Mouse (Mus musculus) liver, adult 2 months (tissue): ENCODE results near the gene Gm8720. TPM values are rescaled to one million over a fixed set of nuclear protein-coding genes. Genes with fewer than 3 reads are reported as not detected.
"Not testable (repeated sequence)": the region's sequence is repeated elsewhere in the genome, so short reads cannot be mapped to it uniquely, and the experiment has no call there.

Experiments used
- DNase-seq: peaks from one replicate; pipeline ENCODE4 v3.0.0-alpha.2; 2011; ENCODE audit warnings: low read depth, low spot score; ENCODE audit errors: extremely low read depth
- H3K27ac ChIP-seq: fragments of 200-500 bp; replicated peaks from 2 replicates; pipeline ENCODE4 v1.5.1; 2012; ENCODE audit warnings: low read depth, mild to moderate bottlenecking, control low read depth, inconsistent platforms, low read length; ENCODE audit not compliant: insufficient read depth
- H3K27me3 ChIP-seq: fragments of 200-500 bp; 2 replicates; pipeline ENCODE4 v1.6.1; 2012; ENCODE audit warnings: mild to moderate bottlenecking, moderate library complexity, low read length, inconsistent platforms; ENCODE audit not compliant: control insufficient read depth, insufficient read depth
- H3K36me3 ChIP-seq: fragments of 200-500 bp; 2 replicates; pipeline ENCODE4 v1.6.1; 2012; ENCODE audit warnings: low read length, inconsistent platforms; ENCODE audit not compliant: control insufficient read depth, insufficient read depth
- H3K4me1 ChIP-seq: fragments of 200-500 bp; 2 replicates; pipeline ENCODE4 v1.6.1; 2011; ENCODE audit warnings: low read length; ENCODE audit not compliant: control insufficient read depth, insufficient read depth
- H3K4me3 ChIP-seq: fragments of 200-500 bp; 2 replicates; pipeline ENCODE4 v1.5.1; 2011; ENCODE audit warnings: low read depth, mild to moderate bottlenecking, control low read depth, low read length, moderate library complexity; ENCODE audit not compliant: insufficient read depth
- H3K79me2 ChIP-seq: fragments of 200-500 bp; 2 replicates; pipeline ENCODE4 v1.6.1; 2012; ENCODE audit warnings: inconsistent platforms, mild to moderate bottlenecking, low read length, moderate library complexity; ENCODE audit not compliant: control insufficient read depth, insufficient read depth
- H3K9ac ChIP-seq: fragments of 200-500 bp; 2 replicates; pipeline ENCODE4 v1.6.1; 2012; ENCODE audit warnings: low read depth, mild to moderate bottlenecking, control low read depth, inconsistent platforms, low read length
- WGBS: fragments of 180-500 bp; shearing (Covaris S2); methylation state at CpG from one replicate; pipeline ENCODE4 v1.1.7; 2018; 5-methylcytosine and 5-hydroxymethylcytosine counted together
- polyA plus RNA-seq: library from polyadenylated mRNA; depleted of rRNA; stranded (reverse); fragments of >200 nt; gene quantifications from 2 replicates; pipeline ENCODE4 v1.2.3, GENCODE M21; 2012; rRNA removed
- total RNA-seq: library from RNA; depleted of rRNA; stranded (reverse); fragments of >200 nt; gene quantifications from 2 replicates; pipeline ENCODE4 v1.2.3, GENCODE M21; 2014; rRNA removed

Gm8720 gene
- total RNA-seq (not detected in 2 replicates), polyA plus RNA-seq (not detected in 2 replicates)

- H3K79me2 ChIP-seq, H3K27me3 ChIP-seq, H3K4me3 ChIP-seq, H3K4me1 ChIP-seq, H3K36me3 ChIP-seq, H3K9ac ChIP-seq, H3K27ac ChIP-seq, DNase-seq: not testable (repeated sequence)
- WGBS = no CpG with 5 or more reads among the region's 1 CpGs
Measured at GRCm38 (mm10) chr7:23067356-23067755, at the start of gene Gm8720. Gene Gm8720 (minus strand): TSS chr7:23067456.

- H3K79me2 ChIP-seq = not testable (repeated sequence)
- WGBS = no CpG with 5 or more reads among the region's 1 CpGs
Measured at GRCm38 (mm10) chr7:23055240-23055639, 12.0 kb downstream of the Gm8720 start, which contains the start of gene Vmn1r163. Gene Vmn1r163 (plus strand): TSS chr7:23055540.

GRCm38 (mm10) chr7:23019823-23020222 lies 47.4 kb downstream of the Gm8720 start, which contains the start of gene Gm4216:
Gene Gm4216 (minus strand): TSS chr7:23019923.
- DNase-seq, H3K79me2 ChIP-seq, H3K36me3 ChIP-seq, H3K27me3 ChIP-seq, H3K9ac ChIP-seq, H3K4me1 ChIP-seq, H3K27ac ChIP-seq, H3K4me3 ChIP-seq: not testable (repeated sequence)
- no CpG with 5 or more reads among the region's 3 CpGs for WGBS

More at GRCm38 (mm10) chr7:23055240-23055639, 12.0 kb downstream of the Gm8720 start, which contains the start of gene Vmn1r163:
- H3K27ac ChIP-seq, H3K27me3 ChIP-seq, H3K4me3 ChIP-seq, H3K9ac ChIP-seq, H3K36me3 ChIP-seq, H3K4me1 ChIP-seq, DNase-seq: not testable (repeated sequence)

Other genes with a start within 250 kb of the Gm8720 start
- gene Vmn1r159, start 223.9 kb downstream of the Gm8720 start, total RNA-seq = not detected in 2 replicates
- not detected in 2 replicates for gene Vmn1r159, start 223.9 kb downstream of the Gm8720 start, polyA plus RNA-seq
- gene Vmn1r160, start 196.2 kb downstream of the Gm8720 start, total RNA-seq = not detected in 2 replicates
- not detected in 2 replicates for gene Vmn1r160, start 196.2 kb downstream of the Gm8720 start, polyA plus RNA-seq
- not detected in 2 replicates for gene Gm4214, start 82.8 kb downstream of the Gm8720 start, total RNA-seq
- gene Gm4214, start 82.8 kb downstream of the Gm8720 start, polyA plus RNA-seq = not detected in 2 replicates
- gene Gm4216, start 47.5 kb downstream of the Gm8720 start, total RNA-seq = not detected in 2 replicates
- not detected in 2 replicates for gene Gm4216, start 47.5 kb downstream of the Gm8720 start, polyA plus RNA-seq
- gene Vmn1r163, start 11.9 kb downstream of the Gm8720 start, total RNA-seq = not detected in 2 replicates
- not detected in 2 replicates for gene Vmn1r163, start 11.9 kb downstream of the Gm8720 start, polyA plus RNA-seq
- gene Gm10662, start 77.0 kb upstream of the Gm8720 start, total RNA-seq = not detected in 2 replicates
- not detected in 2 replicates for gene Gm10662, start 77.0 kb upstream of the Gm8720 start, polyA plus RNA-seq
- not detected in 2 replicates for gene Vmn1r165, start 149.9 kb upstream of the Gm8720 start, total RNA-seq
- not detected in 2 replicates for gene Vmn1r165, start 149.9 kb upstream of the Gm8720 start, polyA plus RNA-seq
- gene Vmn1r166, start 184.2 kb upstream of the Gm8720 start, total RNA-seq = not detected in 2 replicates
- gene Vmn1r166, start 184.2 kb upstream of the Gm8720 start, polyA plus RNA-seq = not detected in 2 replicates
- gene Gm6902, start 211.4 kb upstream of the Gm8720 start, total RNA-seq = not detected in 2 replicates
- gene Gm6902, start 211.4 kb upstream of the Gm8720 start, polyA plus RNA-seq = not detected in 2 replicates
- not detected in 2 replicates for gene Nlrp4e, start 233.7 kb upstream of the Gm8720 start, total RNA-seq
- gene Nlrp4e, start 233.7 kb upstream of the Gm8720 start, polyA plus RNA-seq = not detected in 2 replicates